Mouse (Mus musculus) gastrocnemius, postnatal 4 days (tissue): ENCODE data around the gene Kcnf1. TPM values are rescaled to one million over a fixed set of nuclear protein-coding genes. Genes with fewer than 3 reads are reported as not detected.
"Not testable (repeated sequence)": the region's sequence is repeated elsewhere in the genome, so short reads cannot be mapped to it uniquely, and the experiment has no call there.

Source experiments
- DNase-seq, 2 experiments: peaks; one replicate each; pipeline ENCODE4 v3.0.0; 2021 to 2022; ENCODE audit warnings: low spot score in 2 of 2, mixed read lengths in 2 of 2
- total RNA-seq, 2 experiments: library from RNA; stranded (reverse); gene quantifications; 2 replicates each; pipeline ENCODE4 v1.2.3; 2021

The Kcnf1 gene
- total RNA-seq, 2 experiments from 2014 or later, result 5.1 to 5.8 TPM

DNA sequence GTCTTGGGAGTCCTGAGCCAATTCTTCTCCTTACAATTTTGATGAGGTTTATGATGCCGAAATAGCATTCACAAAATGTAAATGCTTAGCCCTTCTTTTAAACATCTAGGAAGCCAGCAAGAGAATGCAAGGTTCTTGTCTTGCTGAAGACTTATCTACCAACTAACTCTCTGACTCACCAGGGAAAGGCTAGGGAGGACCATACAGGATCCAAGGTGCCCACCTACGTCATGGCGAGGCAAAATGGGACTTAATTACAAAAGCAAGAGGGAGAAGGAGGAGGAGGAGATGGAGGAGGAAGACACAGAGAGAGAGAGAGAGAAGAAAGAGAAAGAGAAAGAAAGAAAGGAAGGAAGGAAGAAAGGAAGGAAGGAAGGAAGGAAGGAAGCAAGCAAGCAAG lies 12.7 kb downstream of the Kcnf1 start:
- DNase-seq, result no peak

DNA sequence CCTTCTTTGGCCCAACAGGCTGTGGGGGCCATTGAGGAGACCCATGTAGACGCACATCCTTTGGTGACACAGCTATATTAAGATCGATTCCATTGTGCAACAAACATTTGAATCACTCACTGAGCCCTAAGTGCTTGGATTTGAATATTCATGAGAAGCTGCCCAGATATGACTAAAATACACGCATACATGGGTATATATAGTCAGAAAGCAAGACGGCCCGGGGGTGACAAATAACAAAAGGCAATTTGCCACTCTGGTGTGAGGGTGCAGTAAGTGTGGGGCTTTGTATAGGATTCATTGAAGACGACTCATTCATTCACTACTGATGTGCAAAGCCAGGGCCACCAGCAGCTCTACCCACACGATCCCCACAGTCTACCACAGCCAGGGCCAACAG lies 17.1 kb downstream of the Kcnf1 start:
- DNase-seq, result no peak

DNA sequence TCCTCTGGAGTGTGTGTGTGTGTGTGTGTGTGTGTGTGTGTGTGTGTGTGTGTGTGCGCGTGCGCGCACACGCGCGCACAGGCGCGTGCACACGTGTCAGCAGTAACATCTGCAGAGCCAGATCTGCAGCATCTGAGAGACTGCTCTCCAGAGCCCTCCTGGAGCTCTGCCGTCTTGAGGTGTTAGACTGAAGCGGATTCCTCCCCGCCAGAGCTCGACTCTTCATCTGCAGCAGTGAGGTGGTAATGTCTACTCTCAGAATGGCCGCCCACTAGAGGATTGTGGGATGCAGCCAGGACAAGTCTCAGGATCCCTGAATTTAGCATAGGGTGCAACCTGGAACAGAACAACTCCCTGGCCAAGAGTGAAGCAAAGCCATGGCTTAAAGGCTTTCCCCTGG lies 19.1 kb downstream of the Kcnf1 start:
- DNase-seq, result no peak

DNA sequence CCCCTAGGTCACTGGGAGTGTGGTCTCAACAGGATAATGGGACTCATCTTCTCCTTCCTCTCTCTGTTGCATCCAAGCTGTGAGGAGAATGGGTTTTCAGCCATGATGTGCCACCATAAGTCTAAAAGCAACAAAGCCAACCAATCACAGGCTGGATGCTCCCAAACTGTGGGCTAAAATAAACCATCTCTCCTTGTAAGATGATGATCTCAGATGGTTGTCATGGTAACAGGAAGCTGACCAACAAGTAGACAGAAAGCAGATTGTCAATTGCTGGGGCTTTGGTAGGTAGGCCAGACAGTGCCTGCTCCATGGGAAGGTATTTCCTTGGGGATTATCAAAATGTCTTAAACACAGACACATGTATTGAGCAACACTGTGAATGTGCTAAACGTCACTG lies 20.9 kb downstream of the Kcnf1 start:
- DNase-seq, result no peak

DNA sequence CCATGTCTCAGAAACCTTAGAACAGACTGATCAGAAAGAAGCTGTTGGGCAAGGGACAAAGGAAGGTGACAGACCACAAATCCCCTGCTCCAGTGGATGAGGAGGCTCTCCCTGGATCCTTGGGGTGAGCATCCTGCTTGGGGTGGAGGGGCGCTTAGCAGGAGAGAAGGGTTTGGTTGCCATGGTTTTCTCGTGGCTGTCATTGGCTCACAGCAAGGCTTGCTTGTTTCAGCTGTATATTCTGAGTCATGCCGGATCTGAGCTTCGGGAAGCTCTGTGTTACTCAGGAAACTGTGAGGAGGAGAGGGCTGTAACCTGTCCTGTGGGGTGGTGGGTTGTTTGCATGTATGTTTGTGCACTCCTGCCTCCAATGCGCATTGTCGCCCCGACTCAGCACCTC lies 23.8 kb downstream of the Kcnf1 start:
- DNase-seq, result no peak

- DNase-seq, result no peak
These were observed 27.8 kb downstream of the Kcnf1 start for GRCm38 (mm10) chr12:17148920-17149319.

DNA sequence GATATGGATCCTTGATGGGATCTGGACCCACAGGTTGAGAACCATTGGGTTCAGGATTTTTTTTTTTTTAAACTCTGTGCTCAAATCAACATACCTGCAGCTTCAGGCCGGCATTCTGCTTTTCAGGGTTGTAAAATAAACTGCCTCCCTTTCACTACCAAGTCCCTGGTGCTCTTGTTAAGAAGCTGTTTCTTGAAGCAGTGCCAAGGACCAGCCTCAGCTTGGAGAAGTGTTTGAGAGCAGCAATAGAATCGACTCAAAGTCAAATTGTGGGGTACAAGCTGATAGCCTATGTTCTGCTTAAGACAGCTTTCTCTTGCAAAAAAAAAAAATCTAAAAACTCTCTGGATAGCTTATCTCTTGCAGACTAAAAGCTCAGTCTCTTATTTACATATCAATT lies 34.9 kb downstream of the Kcnf1 start:
- DNase-seq, result no peak

GRCm38 (mm10) chr12:17140436-17140835 lies 36.3 kb downstream of the Kcnf1 start:
- no peak for DNase-seq

DNA sequence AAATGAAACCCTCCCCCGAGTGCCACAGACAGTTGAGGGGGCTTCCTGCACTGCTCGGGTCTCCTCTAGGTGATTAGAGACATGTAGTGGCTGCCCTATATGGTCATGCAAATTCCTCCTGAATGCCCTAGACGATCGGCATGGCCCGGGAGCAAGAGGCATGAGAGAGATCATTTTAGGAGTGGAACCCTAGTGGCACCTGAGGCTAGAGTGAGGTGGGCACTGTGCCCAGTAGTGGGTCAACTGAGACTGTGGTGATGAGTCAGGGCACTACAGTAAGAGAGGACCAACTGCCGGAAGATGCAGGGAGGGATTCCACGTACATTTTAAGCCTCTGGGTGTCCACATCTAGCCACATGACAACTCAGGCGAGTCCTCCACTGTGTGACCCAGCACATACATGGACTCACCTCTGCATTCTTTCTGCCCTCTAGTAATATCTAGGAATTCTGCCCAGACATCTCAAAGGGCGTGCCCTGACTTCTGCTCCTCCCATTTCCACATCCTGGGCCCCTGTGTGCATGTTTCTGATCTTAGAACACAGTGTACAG lies 42.1 kb downstream of the Kcnf1 start:
- no peak for DNase-seq

DNA sequence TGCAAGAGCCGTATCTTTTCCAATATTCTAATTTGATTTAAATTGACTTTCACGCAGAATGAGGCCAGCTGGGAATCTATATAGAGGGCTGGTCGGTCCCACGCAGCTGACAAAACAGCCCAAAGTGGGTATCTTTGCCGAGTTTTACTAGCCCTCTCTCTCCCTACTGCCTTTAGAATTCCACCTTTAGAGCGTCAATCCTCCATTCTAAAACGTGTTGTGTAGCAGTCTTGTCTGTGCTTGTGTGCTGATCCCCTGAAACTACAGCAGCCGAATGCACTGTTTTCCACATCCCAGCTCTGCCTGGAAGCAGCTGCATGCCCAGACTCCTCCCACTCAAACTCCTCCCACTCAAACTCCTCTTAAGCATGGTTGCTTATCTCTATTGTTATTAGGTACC lies 44.4 kb downstream of the Kcnf1 start:
- no peak for DNase-seq

GRCm38 (mm10) chr12:17131563-17131962 lies 45.1 kb downstream of the Kcnf1 start:
- no peak for DNase-seq

DNA sequence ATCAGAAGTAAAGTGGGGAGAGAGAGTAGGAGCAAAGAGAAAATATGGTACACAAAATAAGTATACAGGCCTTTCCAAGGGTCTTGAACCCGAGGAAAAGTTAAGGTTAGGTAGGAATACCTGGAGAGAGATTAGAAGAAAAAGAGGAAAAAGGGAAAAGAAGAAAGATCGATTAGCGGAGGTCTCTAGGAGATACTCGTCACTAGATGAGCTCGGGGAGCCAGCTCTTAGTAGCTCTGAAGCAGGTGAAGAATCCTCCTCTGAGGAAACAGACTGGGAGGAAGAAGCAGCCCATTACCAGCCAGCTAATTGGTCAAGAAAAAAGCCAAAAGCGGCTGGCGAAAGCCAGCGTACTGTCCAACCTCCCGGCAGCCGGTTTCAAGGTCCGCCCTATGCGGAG lies 53.8 kb downstream of the Kcnf1 start:
- DNase-seq, result not testable (repeated sequence)

Other genes starting within 250 kb of the Kcnf1 start
- gene Pqlc3, start 176.5 kb downstream of the Kcnf1 start, total RNA-seq, result 1 to 10 TPM; 4.3 to 4.4 TPM
- under 1 TPM in 1 of 2 experiments, not detected in 1; 0.08 TPM for gene 2410004P03Rik, start 165.2 kb downstream of the Kcnf1 start, total RNA-seq
- gene Pdia6, start 89.7 kb upstream of the Kcnf1 start, total RNA-seq, result 100 to 1,000 TPM; 140 to 153 TPM
- gene Atp6v1c2, start 152.5 kb upstream of the Kcnf1 start, total RNA-seq, result under 1 TPM; 0.37 to 0.70 TPM
- 10 to 100 TPM; 10.1 to 11.2 TPM for gene Nol10, start 171.6 kb upstream of the Kcnf1 start, total RNA-seq